Mouse (Mus musculus): ENCODE measurements around the gene Glt6d1. TPM values are rescaled to one million over a fixed set of nuclear protein-coding genes. Genes with fewer than 3 reads are reported as not detected.

Gene Glt6d1
- total RNA-seq, 1 experiment from 2014 or later, result not detected

Other genes with a start within 250 kb of the Glt6d1 start
- 4.5 and 5.4 TPM in 2 replicates for gene Mamdc4, start 241.0 kb downstream of the Glt6d1 start, total RNA-seq (2017)
- 0.61 and 1.5 TPM in 2 replicates for gene Phpt1, start 240.6 kb downstream of the Glt6d1 start, total RNA-seq (2017)
- 0.25 TPM in 1 of 2 replicates, not detected in the other for gene Ajm1, start 234.1 kb downstream of the Glt6d1 start, total RNA-seq (2017)
- gene Rabl6, start 207.3 kb downstream of the Glt6d1 start, total RNA-seq (2017), result 44.4 and 65.6 TPM in 2 replicates
- gene Ccdc183, start 198.2 kb downstream of the Glt6d1 start, total RNA-seq (2017), result not detected in 2 replicates
- 1.2 and 2.0 TPM in 2 replicates for gene Tmem141, start 193.8 kb downstream of the Glt6d1 start, total RNA-seq (2017)
- gene Fcna, start 187.8 kb downstream of the Glt6d1 start, total RNA-seq (2017), result not detected in 2 replicates
- gene Lcn8, start 162.7 kb downstream of the Glt6d1 start, total RNA-seq (2017), result not detected in 2 replicates
- not detected in 2 replicates for gene Lcn5, start 157.9 kb downstream of the Glt6d1 start, total RNA-seq (2017)
- gene Lcn6, start 139.1 kb downstream of the Glt6d1 start, total RNA-seq (2017), result not detected in 2 replicates
- gene Lcn10, start 133.1 kb downstream of the Glt6d1 start, total RNA-seq (2017), result not detected in 2 replicates
- gene Obp2a, start 115.8 kb downstream of the Glt6d1 start, total RNA-seq (2017), result not detected in 2 replicates
- 10.3 and 14.4 TPM in 2 replicates for gene Bmyc, start 109.1 kb downstream of the Glt6d1 start, total RNA-seq (2017)
- gene Obp2b, start 78.8 kb downstream of the Glt6d1 start, total RNA-seq (2017), result not detected in 2 replicates
- not detected in 2 replicates for gene Lcn3, start 50.3 kb downstream of the Glt6d1 start, total RNA-seq (2017)
- gene Lcn11, start 38.8 kb downstream of the Glt6d1 start, total RNA-seq (2017), result not detected in 2 replicates
- gene Gm13539, start 33.6 kb downstream of the Glt6d1 start, total RNA-seq (2017), result not detected in 2 replicates
- gene Lcn9, start 7.3 kb upstream of the Glt6d1 start, total RNA-seq (2017), result not detected in 2 replicates
- gene Sohlh1, start 31.4 kb upstream of the Glt6d1 start, total RNA-seq (2017), result not detected in 2 replicates
- not detected in 2 replicates for gene Kcnt1, start 47.9 kb upstream of the Glt6d1 start, total RNA-seq (2017)
- 17.0 and 21.6 TPM in 2 replicates for gene Camsap1, start 167.4 kb upstream of the Glt6d1 start, total RNA-seq (2017)
- gene Ubac1, start 205.9 kb upstream of the Glt6d1 start, total RNA-seq (2017), result 32.2 and 33.3 TPM in 2 replicates